Mouse (Mus musculus) stomach, postnatal 0 days (tissue): ENCODE results near the gene Cntnap2. TPM values are rescaled to one million over a fixed set of nuclear protein-coding genes. Genes with fewer than 3 reads are reported as not detected.
"Not testable (repeated sequence)": the region's sequence is repeated elsewhere in the genome, so short reads cannot be mapped to it uniquely, and the experiment has no call there.

ENCODE experiments used
- ATAC-seq: fragments of 200-750 bp; cut with Nextera tagmentation; 2 replicates; pipeline ENCODE4 v1.8.0; 2017; ENCODE audit not compliant: low FRiP score, low TSS enrichment
- DNase-seq: peaks from one replicate; pipeline ENCODE4 v3.0.0-alpha.2; 2016; ENCODE audit warnings: low spot score
- H3K27ac ChIP-seq: fragments of 300-500 bp; sonication (generic); replicated peaks from 2 replicates; pipeline ENCODE4 v1.5.1; 2014; ENCODE audit warnings: mild to moderate bottlenecking, control low read depth
- H3K27me3 ChIP-seq: fragments of 300-500 bp; sonication (generic); 2 replicates; pipeline ENCODE4 v1.6.1; 2014; ENCODE audit warnings: low read length; ENCODE audit not compliant: control insufficient read depth, insufficient read depth
- H3K36me3 ChIP-seq: fragments of 300-500 bp; sonication (generic); 2 replicates; pipeline ENCODE4 v1.6.1; 2014; ENCODE audit warnings: low read length, mixed read lengths; ENCODE audit not compliant: control insufficient read depth, insufficient read depth
- H3K4me1 ChIP-seq: fragments of 300-500 bp; sonication (generic); replicated peaks from 2 replicates; pipeline ENCODE4 v1.6.1; 2014; ENCODE audit warnings: antibody characterized with exemption; ENCODE audit not compliant: control insufficient read depth, insufficient read depth
- H3K4me2 ChIP-seq: fragments of 300-500 bp; sonication (generic); replicated peaks from 2 replicates; pipeline ENCODE4 v1.6.1; 2014; ENCODE audit warnings: low read depth, mild to moderate bottlenecking, control low read depth, moderate library complexity
- H3K4me3 ChIP-seq: fragments of 300-500 bp; sonication (generic); 2 replicates; pipeline ENCODE4 v1.5.1; 2014; ENCODE audit warnings: low read depth, low read length, control low read depth
- H3K9ac ChIP-seq: fragments of 300-500 bp; sonication (generic); 2 replicates; pipeline ENCODE4 v1.6.1; 2014; ENCODE audit warnings: mild to moderate bottlenecking, low read length, control low read depth, mixed read lengths
- H3K9me3 ChIP-seq: fragments of 300-500 bp; sonication (generic); 2 replicates; pipeline ENCODE4 v1.6.1; 2016; ENCODE audit warnings: low read length; ENCODE audit not compliant: control insufficient read depth
- CTCF ChIP-seq: IDR thresholded peaks from 2 replicates; pipeline ENCODE4 v1.5.1; 2016; ENCODE audit warnings: antibody characterized with exemption, low read depth, mild to moderate bottlenecking, moderate library complexity
- EP300 ChIP-seq: optimal IDR thresholded peaks from 2 replicates; pipeline ENCODE3; 2016; ENCODE audit warnings: antibody characterized with exemption
- WGBS: fragments of 180-500 bp; shearing (Covaris S2); extraction: QIAGEN DNeasy Blood & Tissue Kit; methylation state at CpG from one replicate; pipeline ENCODE4 v1.1.7; 2014; 5-methylcytosine and 5-hydroxymethylcytosine counted together
- polyA plus RNA-seq: library from polyadenylated mRNA; unstranded; fragments of >200 nt; fragmentation: Nextera tagmentation; extraction: Ambion mirVana; gene quantifications from 2 replicates; pipeline ENCODE4 v1.2.1, GENCODE M21; 2015

The Cntnap2 gene
- polyA plus RNA-seq, 1 experiment from 2014 or later, result 0.55 TPM

GRCm38 (mm10) chr6:47175356-47176156, 2116.4 kb downstream of the Cntnap2 start:
- H3K9ac ChIP-seq, ATAC-seq, H3K9me3 ChIP-seq, H3K4me3 ChIP-seq, H3K4me2 ChIP-seq, H3K27me3 ChIP-seq, H3K4me1 ChIP-seq, H3K36me3 ChIP-seq, H3K27ac ChIP-seq: not testable (repeated sequence)
- WGBS, result 18% methylated on average over 10 of the region's 10 CpGs
- TF ChIP-seq CTCF, result peak; percentile 75
- DNase-seq, result peak; percentile 15

- H3K27ac ChIP-seq, H3K4me1 ChIP-seq, H3K27me3 ChIP-seq, H3K4me2 ChIP-seq, H3K9ac ChIP-seq, H3K4me3 ChIP-seq, H3K9me3 ChIP-seq, H3K36me3 ChIP-seq, DNase-seq, ATAC-seq: not testable (repeated sequence)
- WGBS, result 56% methylated on average over 3 of the region's 3 CpGs
Observed at GRCm38 (mm10) chr6:47176157-47176555, 2117.0 kb downstream of the Cntnap2 start.

- H3K4me3 ChIP-seq, H3K36me3 ChIP-seq, H3K4me2 ChIP-seq, H3K9ac ChIP-seq, H3K4me1 ChIP-seq, H3K27ac ChIP-seq, H3K27me3 ChIP-seq, ATAC-seq, H3K9me3 ChIP-seq, DNase-seq: not testable (repeated sequence)
- WGBS, result 52% methylated on average over 5 of the region's 5 CpGs
Observed at GRCm38 (mm10) chr6:47181372-47181771, 2122.2 kb downstream of the Cntnap2 start.

- Histone ChIP-seq H3K9ac (no peak overlapping the region), H3K4me2 (no peak overlapping the region), H3K27ac (no peak overlapping the region), H3K4me3 (no peak overlapping the region), H3K27me3 (no peaks in the 10 kb centered on the region), H3K9me3 (no peaks in the 10 kb centered on the region), H3K36me3 (no peaks in the 10 kb centered on the region), H3K4me1 (no peaks in the 10 kb centered on the region)
- 80% methylated on average over 2 of the region's 2 CpGs for WGBS
- TF ChIP-seq EP300 (no peak), CTCF (no peak)
- DNase-seq (no peak), ATAC-seq (no peak)
Observed at GRCm38 (mm10) chr6:47182252-47182651, 2123.1 kb downstream of the Cntnap2 start.

GRCm38 (mm10) chr6:47182756-47183155, 2123.6 kb downstream of the Cntnap2 start:
- 75% methylated on average over 1 of the region's 1 CpGs for WGBS
- DNase-seq (no peak), ATAC-seq (no peak)
- no peaks in the 10 kb centered on the region for H3K9me3 ChIP-seq
- H3K4me2 ChIP-seq, result no peak overlapping the region
- no peak overlapping the region for H3K9ac ChIP-seq
- H3K4me3 ChIP-seq, result no peak overlapping the region
- no peak overlapping the region for H3K27ac ChIP-seq
- no peaks in the 10 kb centered on the region for H3K27me3 ChIP-seq
- no peaks in the 10 kb centered on the region for H3K4me1 ChIP-seq
- TF ChIP-seq CTCF (no peak), EP300 (no peak)
- H3K36me3 ChIP-seq, result no peaks in the 10 kb centered on the region

GRCm38 (mm10) chr6:47183850-47184249, 2124.7 kb downstream of the Cntnap2 start:
- not testable (repeated sequence) for H3K9me3 ChIP-seq, H3K4me1 ChIP-seq, H3K4me2 ChIP-seq, H3K4me3 ChIP-seq, H3K9ac ChIP-seq, ATAC-seq, H3K36me3 ChIP-seq, H3K27me3 ChIP-seq, DNase-seq, H3K27ac ChIP-seq
